Mouse (Mus musculus) gastrocnemius, adult 18-20 months (tissue): ENCODE data around the gene Ubtfl1. TPM values are rescaled to one million over a fixed set of nuclear protein-coding genes. Genes with fewer than 3 reads are reported as not detected.
"Not testable (repeated sequence)": the region's sequence is repeated elsewhere in the genome, so short reads cannot be mapped to it uniquely, and the experiment has no call there.

Source experiments
- DNase-seq: peaks from one replicate; pipeline ENCODE4 v3.0.0; 2021; ENCODE audit warnings: low spot score
- long read RNA-seq, 2 experiments: library from polyadenylated mRNA; stranded (forward); transcript quantifications; one replicate each; pipeline ENCODE4 v2.0.0; 2021
- microRNA-seq: library from miRNA; unstranded; fragments of <30 nt; microRNA quantifications from one replicate; pipeline ENCODE4 v1.2.0, GENCODE M21; 2021
- total RNA-seq, 2 experiments: library from RNA; stranded (reverse); gene quantifications; 2 replicates each; pipeline ENCODE4 v1.2.3; 2021

Ubtfl1 gene
- not detected for total RNA-seq
- long read RNA-seq, experiment 1: 0 reads
- long read RNA-seq, experiment 2: 0 reads

DNA sequence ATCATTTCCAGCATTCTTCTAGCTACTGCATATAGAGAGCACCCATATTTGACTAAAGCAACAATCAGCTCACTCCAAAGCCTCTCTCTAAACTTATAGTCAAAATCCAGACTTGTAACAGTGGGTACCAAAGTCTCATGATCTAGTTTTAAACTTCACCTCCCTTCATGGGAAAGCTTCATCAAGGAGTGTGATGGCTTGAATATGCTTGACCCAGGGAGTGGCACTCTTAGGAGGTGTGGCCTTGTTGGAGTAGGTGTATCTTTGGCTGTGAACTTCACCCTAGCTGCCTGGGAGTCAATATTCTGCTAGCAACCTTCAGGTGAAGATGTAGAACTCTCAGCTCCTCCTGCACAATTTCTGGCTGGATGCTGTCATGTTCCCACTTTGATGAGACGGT lies at the start of gene Ubtfl1:
Ubtfl1 (plus strand) TSS at position 301 of the 400 bp plus-strand sequence.
- DNase-seq: no peak

GRCm38 (mm10) chr9:18373026-18373425 lies 31.2 kb upstream of the Ubtfl1 start:
- not testable (repeated sequence) for DNase-seq

GRCm38 (mm10) chr9:18385782-18386181 lies 18.4 kb upstream of the Ubtfl1 start:
- DNase-seq: peak; percentile 10

- no peak for DNase-seq
Observed at GRCm38 (mm10) chr9:18399629-18400028, 4.6 kb upstream of the Ubtfl1 start.

GRCm38 (mm10) chr9:18402895-18403294 lies 1.3 kb upstream of the Ubtfl1 start, which contains the start of gene Naalad2:
Gene Naalad2 (minus strand): TSS chr9:18402995.
- DNase-seq: not testable (repeated sequence)

- not testable (repeated sequence) for DNase-seq
Observed at GRCm38 (mm10) chr9:18412371-18412770, 8.2 kb downstream of the Ubtfl1 start.

DNA sequence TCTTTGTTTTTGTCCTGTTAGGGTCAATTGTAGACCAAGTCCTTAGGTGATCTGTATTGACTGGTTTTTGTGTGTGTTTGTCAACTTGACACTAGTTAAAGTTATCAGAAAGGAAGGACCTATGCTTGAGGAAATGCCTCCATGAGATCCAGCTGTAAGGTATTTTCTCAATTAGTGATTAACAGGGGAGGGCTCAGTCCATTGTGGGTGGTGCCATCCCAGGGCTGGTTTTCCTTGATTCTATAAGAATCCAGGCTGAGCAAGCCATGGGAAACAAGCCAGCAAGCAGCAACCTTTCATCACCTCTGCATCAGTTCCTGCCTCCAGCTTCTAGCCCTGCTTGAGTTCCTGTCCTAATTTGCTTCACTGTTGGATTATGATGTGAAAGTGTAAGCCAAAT lies 26.1 kb downstream of the Ubtfl1 start, which contains the start of gene Mbd3l2:
Mbd3l2 (plus strand) TSS at position 301 of the 400 bp plus-strand sequence.
- DNase-seq: no peak

GRCm38 (mm10) chr9:18431687-18432086 lies 27.5 kb downstream of the Ubtfl1 start:
- DNase-seq: no peak

DNA sequence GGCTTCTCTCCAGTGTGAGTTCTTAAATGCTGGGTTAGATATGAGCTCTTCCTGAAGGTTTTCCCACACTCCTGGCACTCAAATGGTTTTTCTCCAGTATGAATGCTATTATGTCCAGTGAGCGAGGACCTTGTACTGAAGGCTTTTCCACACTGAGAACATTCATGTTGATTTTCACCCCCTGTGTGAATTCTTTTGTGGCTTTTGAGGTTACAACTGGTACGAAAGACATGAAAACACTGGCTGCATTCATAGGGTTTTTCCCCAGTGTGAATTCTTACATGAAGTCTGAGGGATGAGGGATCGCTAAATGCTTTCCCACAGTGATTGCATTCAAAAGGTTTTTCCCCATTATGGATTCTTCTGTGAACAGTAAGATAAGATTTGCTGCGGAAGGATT lies 52.3 kb downstream of the Ubtfl1 start:
- DNase-seq: no peak

Small RNA genes within 50 kb of the gene (microRNA-seq; reads per million reads assigned to microRNA genes)
- not detected for gene Gm22854

Other genes with a start within 250 kb of the Ubtfl1 start
- 10 to 100 TPM; 48.8 to 56.6 TPM for gene Chordc1, start 112.3 kb upstream of the Ubtfl1 start, total RNA-seq
- 1 to 10 TPM; 2.2 to 4.4 TPM for gene Naalad2, start 1.4 kb upstream of the Ubtfl1 start, total RNA-seq
- not detected for gene Mbd3l2, start 26.2 kb downstream of the Ubtfl1 start, total RNA-seq
- 1 to 10 TPM in 1 of 2 experiments, under 1 TPM in 1; 0.81 to 1.0 TPM for gene Zfp558, start 73.8 kb downstream of the Ubtfl1 start, total RNA-seq
- gene Mbd3l1, start 73.9 kb downstream of the Ubtfl1 start, total RNA-seq: not detected